Mouse (Mus musculus): ENCODE data around the gene Myadml2.

The Myadml2 gene

GRCm38 (mm10) chr11:120631726-120632448, 16.1 kb downstream of the Myadml2 start:
- in situ Hi-C loops (cut with MboI; ENCODE audit: unreplicated experiment in 2 of 2) = loop anchor here in 1 of 2 experiments (5.0 kb wide), 1 partner anchor 40 kb away; the partner anchor contains the start of gene Aspscr1

- in situ Hi-C loops (cut with MboI; ENCODE audit: unreplicated experiment in 2 of 2) = loop anchor here in 1 of 2 experiments (5.0 kb wide), 1 partner anchor 41 kb away; the partner anchor contains the start of gene Aspscr1
Observed at GRCm38 (mm10) chr11:120630881-120631725, 16.9 kb downstream of the Myadml2 start.

GRCm38 (mm10) chr11:120630401-120630871, 17.5 kb downstream of the Myadml2 start:
- in situ Hi-C loops (cut with MboI; ENCODE audit: unreplicated experiment in 2 of 2) = loop anchor here in 1 of 2 experiments (5.0 kb wide), 1 partner anchor 42 kb away; the partner anchor contains the start of gene Aspscr1

- in situ Hi-C loops (cut with MboI; ENCODE audit: unreplicated experiment in 2 of 2) = loop anchor here (5.0 to 10.0 kb wide), 2 partner anchors 42 to 145 kb away; partner anchors contain the start of gene Aspscr1 (in 1 of the 2)
Observed at GRCm38 (mm10) chr11:120629911-120630310, 18.0 kb downstream of the Myadml2 start.

GRCm38 (mm10) chr11:120629341-120629730, 18.6 kb downstream of the Myadml2 start:
- in situ Hi-C loops (cut with MboI; ENCODE audit: unreplicated experiment in 2 of 2) = loop anchor here in 1 of 2 experiments (10.0 kb wide), 1 partner anchor 145 kb away; no protein-coding TSS in a partner anchor

GRCm38 (mm10) chr11:120628601-120629340, 19.2 kb downstream of the Myadml2 start:
- in situ Hi-C loops (cut with MboI; ENCODE audit: unreplicated experiment in 2 of 2) = loop anchor here in 1 of 2 experiments (10.0 kb wide), 1 partner anchor 146 kb away; no protein-coding TSS in a partner anchor

GRCm38 (mm10) chr11:120627468-120628300, 20.3 kb downstream of the Myadml2 start:
- in situ Hi-C loops (cut with MboI; ENCODE audit: unreplicated experiment in 2 of 2) = loop anchor here in 1 of 2 experiments (10.0 kb wide), 1 partner anchor 147 kb away; no protein-coding TSS in a partner anchor

- in situ Hi-C loops (cut with MboI; ENCODE audit: unreplicated experiment in 2 of 2) = loop anchor here in 1 of 2 experiments (10.0 kb wide), 1 partner anchor 148 kb away; no protein-coding TSS in a partner anchor
Observed at GRCm38 (mm10) chr11:120626785-120627467, 21.0 kb downstream of the Myadml2 start.

- in situ Hi-C loops (cut with MboI; ENCODE audit: unreplicated experiment in 2 of 2) = loop anchor here in 1 of 2 experiments (10.0 kb wide), 1 partner anchor 150 kb away; no protein-coding TSS in a partner anchor
Observed at GRCm38 (mm10) chr11:120625152-120625775, 22.7 kb downstream of the Myadml2 start, which contains the start of gene Sirt7. TSS of gene Sirt7 (minus strand) at chr11:120625240.

- in situ Hi-C loops (cut with MboI; ENCODE audit: unreplicated experiment in 2 of 2) = loop anchor here (5.0 to 25.0 kb wide), 4 partner anchors 58 to 163 kb away; partner anchors contain the start of genes Cenpx (in 2 of the 2), Lrrc45 (in 2 of the 2), Dus1l (in 1 of the 2) and Gps1 (in 1 of the 2)
Observed at GRCm38 (mm10) chr11:120624680-120625111, 23.3 kb downstream of the Myadml2 start.

GRCm38 (mm10) chr11:120623961-120624679, 23.8 kb downstream of the Myadml2 start:
- in situ Hi-C loops (cut with MboI; ENCODE audit: unreplicated experiment in 2 of 2) = loop anchor here (5.0 to 25.0 kb wide), 4 partner anchors 58 to 163 kb away; partner anchors contain the start of genes Cenpx (in 2 of the 2), Lrrc45 (in 2 of the 2), Dus1l (in 1 of the 2) and Gps1 (in 1 of the 2)

GRCm38 (mm10) chr11:120622805-120623204, 25.2 kb downstream of the Myadml2 start:
- in situ Hi-C loops (cut with MboI; ENCODE audit: unreplicated experiment in 2 of 2) = loop anchor here (5.0 to 25.0 kb wide), 4 partner anchors 59 to 164 kb away; partner anchors contain the start of genes Cenpx (in 2 of the 2), Lrrc45 (in 2 of the 2), Dus1l (in 1 of the 2) and Gps1 (in 1 of the 2)

GRCm38 (mm10) chr11:120620195-120620594, 27.8 kb downstream of the Myadml2 start:
- in situ Hi-C loops (cut with MboI; ENCODE audit: unreplicated experiment in 2 of 2) = loop anchor here (5.0 to 25.0 kb wide), 4 partner anchors 62 to 167 kb away; partner anchors contain the start of genes Cenpx (in 2 of the 2), Lrrc45 (in 2 of the 2), Dus1l (in 1 of the 2) and Gps1 (in 1 of the 2)

GRCm38 (mm10) chr11:120618619-120619535, 29.1 kb downstream of the Myadml2 start:
- in situ Hi-C loops (cut with MboI; ENCODE audit: unreplicated experiment in 2 of 2) = loop anchor here (5.0 to 25.0 kb wide), 4 partner anchors 37 to 168 kb away; partner anchors contain the start of genes Arhgdia (in 1 of the 2), Dus1l (in 1 of the 2), Gps1 (in 1 of the 2) and Rfng (in 1 of the 2)

- in situ Hi-C loops (cut with MboI; ENCODE audit: unreplicated experiment in 2 of 2) = loop anchor here (5.0 to 25.0 kb wide), 4 partner anchors 35 to 170 kb away; partner anchors contain the start of genes Arhgdia (in 1 of the 2), Dus1l (in 1 of the 2), Gps1 (in 1 of the 2) and Rfng (in 1 of the 2)
Observed at GRCm38 (mm10) chr11:120617519-120618112, 30.3 kb downstream of the Myadml2 start, which contains the start of gene Pcyt2. TSS of gene Pcyt2 (minus strand) at chr11:120617936.
